9 mouse cellular contexts compared by ENCODE assay signal in genomic region chr10:81229735-81230437, GRCm38 (mm10). TPM values are rescaled to one million over a fixed set of nuclear protein-coding genes. Genes with fewer than 3 reads are reported as not detected.
DNase-seq lines count a peak whose midpoint lies in the region; ATAC-seq and TF ChIP-seq lines count a peak whose summit lies in the region.
"Had no signal": no experiment of that assay in that cellular context is flagged by ENCODE, and none has a peak within 500 bp of the region (broad histone marks: within the 10 kb centered on the region; RNA-seq: fewer than 3 reads in every experiment).

No protein-coding gene starts in this region.

- 9% methylated on average over 20 of the region's 20 CpGs for WGBS in heart, embryonic 12.5 days
- WGBS in midbrain, embryonic 11.5 days: 11% methylated on average over 20 of the region's 20 CpGs

- no peak for DNase-seq in heart, postnatal 4 days
- DNase-seq in midbrain, embryonic 11.5 days (ENCODE audit: low spot score, missing footprints): peak; percentile 88
- no peak for DNase-seq in gastrocnemius, adult 2 months
- no peak for DNase-seq in gastrocnemius, adult 18-20 months (ENCODE audit: low spot score)
- no peak for DNase-seq in heart, postnatal 25 days (ENCODE audit: low spot score)

- no peak for ATAC-seq in heart, embryonic 12.5 days (ENCODE audit: insufficient number of reproducible peaks, low FRiP score)
- ATAC-seq in midbrain, embryonic 11.5 days (ENCODE audit: low FRiP score): 0 out of 2 replicates have a peak, but pooled peaks have one; percentile 20

- intact Hi-C loops in gastrocnemius, adult 2 months (cut with DNase I): no loop called here
- intact Hi-C loops in heart, postnatal 25 days (cut with DNase I): no loop called here

- H3K9ac ChIP-seq in heart, embryonic 12.5 days: no peak overlapping the region
- peak overlapping the region; percentile 76 for H3K9ac ChIP-seq in midbrain, embryonic 11.5 days (ENCODE audit: low read length)

- H3K27me3 ChIP-seq in heart, embryonic 12.5 days (replicated peaks): peaks cover 37% of the 10 kb centered on the region
- peaks cover 5% of the 10 kb centered on the region; the same call in 1 of the 2 replicates for H3K27me3 ChIP-seq in E14TG2a.4 (ENCODE audit: insufficient read depth, low read length)
- no peaks in the 10 kb centered on the region; the same call in 1 of the 2 replicates for H3K27me3 ChIP-seq in midbrain, embryonic 11.5 days (ENCODE audit: control insufficient read depth, insufficient read depth, low read length)

- no peak overlapping the region for H3K27ac ChIP-seq in heart, embryonic 12.5 days (ENCODE audit: poor library complexity, severe bottlenecking)
- no peak overlapping the region for H3K27ac ChIP-seq in embryonic fibroblast, embryonic 13.5 days (ENCODE audit: insufficient read depth, low read length)
- no peak overlapping the region for H3K27ac ChIP-seq in midbrain, embryonic 11.5 days (ENCODE audit: low read depth, low read length)
- no peak overlapping the region for H3K27ac ChIP-seq in gastrocnemius, adult 2 months

- no peak for TF ChIP-seq CTCF in E14TG2a.4 (conservative IDR thresholded peaks at IDR 0.05; ENCODE audit: low read length)
- no peak for TF ChIP-seq CTCF in embryonic fibroblast, embryonic 13.5 days (IDR thresholded peaks at IDR 0.05; ENCODE audit: borderline replicate concordance, insufficient read depth, low read length)
- no peak for TF ChIP-seq CTCF in gastrocnemius, adult 2 months (IDR thresholded peaks at IDR 0.05)

- H3K9me3 ChIP-seq in heart, embryonic 12.5 days (replicated peaks): no peaks in the 10 kb centered on the region
- no peaks in the 10 kb centered on the region for H3K9me3 ChIP-seq in E14TG2a.4 (ENCODE audit: low read length)
- no peaks in the 10 kb centered on the region for H3K9me3 ChIP-seq in midbrain, embryonic 11.5 days (ENCODE audit: control insufficient read depth, low read length)
- H3K9me3 ChIP-seq: G1E had no signal

- H3K4me1 ChIP-seq in heart, embryonic 12.5 days (replicated peaks): peaks cover 22% of the 10 kb centered on the region
- H3K4me1 ChIP-seq in E14TG2a.4 (replicated peaks; ENCODE audit: low read depth, low read length): peaks cover 63% of the 10 kb centered on the region
- no peaks in the 10 kb centered on the region for H3K4me1 ChIP-seq in embryonic fibroblast, embryonic 13.5 days (ENCODE audit: control insufficient read depth, insufficient read depth, low read length)
- peaks cover 12% of the 10 kb centered on the region for H3K4me1 ChIP-seq in midbrain, embryonic 11.5 days (ENCODE audit: control insufficient read depth, insufficient read depth, low read length)

- TF ChIP-seq POLR2A in embryonic fibroblast, embryonic 13.5 days (IDR thresholded peaks at IDR 0.05; ENCODE audit: low read depth, low read length): no peak

- peak overlapping the region; percentile 15 for H3K4me3 ChIP-seq in heart, embryonic 12.5 days
- peak overlapping the region; percentile 60 for H3K4me3 ChIP-seq in E14TG2a.4 (replicated peaks; ENCODE audit: low read length)
- 0 out of 2 replicates have a peak overlapping the region, but pooled peaks have one; percentile 10 for H3K4me3 ChIP-seq in embryonic fibroblast, embryonic 13.5 days (ENCODE audit: insufficient read depth, low read length)
- peak overlapping the region; percentile 51 for H3K4me3 ChIP-seq in midbrain, embryonic 11.5 days (ENCODE audit: low read depth, low read length)
- H3K4me3 ChIP-seq in gastrocnemius, adult 2 months: no peak overlapping the region

- peak overlapping the region; percentile 58 for H3K4me2 ChIP-seq in heart, embryonic 12.5 days
- H3K4me2 ChIP-seq in midbrain, embryonic 11.5 days: peak overlapping the region; percentile 73

- H3K36me3 ChIP-seq in heart, embryonic 12.5 days: no peaks in the 10 kb centered on the region
- H3K36me3 ChIP-seq in E14TG2a.4 (ENCODE audit: insufficient read depth, low read length): no peaks in the 10 kb centered on the region
- no peaks in the 10 kb centered on the region for H3K36me3 ChIP-seq in midbrain, embryonic 11.5 days (ENCODE audit: control insufficient read depth, insufficient read depth, low read length)

RNA-seq across cellular contexts. Expression of gene Atcay, which starts 0.7 kb away (rescaled TPM):
- polyA plus RNA-seq in heart, embryonic 12.5 days (2016; fragmentation: Nextera tagmentation; extraction: Ambion mirVana): 0.46 and 0.72 TPM in 2 replicates
- under 1 TPM; 0.23 to 0.24 TPM for total RNA-seq in heart, postnatal 4 days (2021)
- polyA plus RNA-seq in embryonic fibroblast, embryonic 13.5 days (2011; ENCODE audit: insufficient read length, low read depth, missing spikeins): 0.47 and 0.67 TPM in 2 replicates
- polyA plus RNA-seq in midbrain, embryonic 11.5 days (2014; fragmentation: Nextera tagmentation; extraction: Ambion mirVana): 21.2 and 22.2 TPM in 2 replicates
- total RNA-seq in gastrocnemius, adult 2 months (2021): not detected
- not detected for total RNA-seq in gastrocnemius, adult 18-20 months (2021)
- total RNA-seq in heart, postnatal 25 days (2021): under 1 TPM; 0.05 to 0.06 TPM
- polyA plus RNA-seq: G1E had no signal

RNA-seq across cellular contexts. Expression of gene Zfr2, which starts 3.1 kb away (rescaled TPM):
- 6.1 and 7.2 TPM in 2 replicates for polyA plus RNA-seq in heart, embryonic 12.5 days (2016; fragmentation: Nextera tagmentation; extraction: Ambion mirVana)
- total RNA-seq in heart, postnatal 4 days (2021): 1 to 10 TPM; 4.2 to 5.5 TPM
- polyA plus RNA-seq in embryonic fibroblast, embryonic 13.5 days (2011; ENCODE audit: insufficient read length, low read depth, missing spikeins): 3.1 and 4.1 TPM in 2 replicates
- 3.0 and 3.8 TPM in 2 replicates for polyA plus RNA-seq in midbrain, embryonic 11.5 days (2014; fragmentation: Nextera tagmentation; extraction: Ambion mirVana)
- 1 to 10 TPM; 1.8 to 2.7 TPM for total RNA-seq in gastrocnemius, adult 2 months (2021)
- 1 to 10 TPM; 1.9 to 2.7 TPM for total RNA-seq in gastrocnemius, adult 18-20 months (2021)
- total RNA-seq in heart, postnatal 25 days (2021): 1 to 10 TPM; 2.2 to 2.8 TPM

RNA-seq across cellular contexts. Expression of gene Matk, which starts 22.8 kb away (rescaled TPM):
- polyA plus RNA-seq in heart, embryonic 12.5 days (2016; fragmentation: Nextera tagmentation; extraction: Ambion mirVana): 2.0 and 2.2 TPM in 2 replicates
- under 1 TPM; 0.21 to 0.56 TPM for total RNA-seq in heart, postnatal 4 days (2021)
- polyA plus RNA-seq in embryonic fibroblast, embryonic 13.5 days (2011; ENCODE audit: insufficient read length, low read depth, missing spikeins): 0.90 and 1.2 TPM in 2 replicates
- polyA plus RNA-seq in midbrain, embryonic 11.5 days (2014; fragmentation: Nextera tagmentation; extraction: Ambion mirVana): 2.5 and 2.7 TPM in 2 replicates
- under 1 TPM; 0.15 to 0.31 TPM for total RNA-seq in gastrocnemius, adult 2 months (2021)
- total RNA-seq in gastrocnemius, adult 18-20 months (2021): not detected
- total RNA-seq in heart, postnatal 25 days (2021): under 1 TPM; 0.42 to 0.61 TPM
- polyA plus RNA-seq: G1E had no signal

RNA-seq across cellular contexts. Expression of gene Nmrk2, which starts 28.0 kb away (rescaled TPM):
- 3.9 and 4.9 TPM in 2 replicates for polyA plus RNA-seq in heart, embryonic 12.5 days (2016; fragmentation: Nextera tagmentation; extraction: Ambion mirVana)
- 10 to 100 TPM; 44.1 to 74.9 TPM for total RNA-seq in heart, postnatal 4 days (2021)
- polyA plus RNA-seq in embryonic fibroblast, embryonic 13.5 days (2011; ENCODE audit: insufficient read length, low read depth, missing spikeins): not detected in 2 replicates
- polyA plus RNA-seq in midbrain, embryonic 11.5 days (2014; fragmentation: Nextera tagmentation; extraction: Ambion mirVana): not detected in 2 replicates
- 10 to 100 TPM; 59.7 to 72.8 TPM for total RNA-seq in gastrocnemius, adult 2 months (2021)
- 100 to 1,000 TPM in 1 of 2 experiments, 10 to 100 TPM in 1; 59.9 to 118 TPM for total RNA-seq in gastrocnemius, adult 18-20 months (2021)
- total RNA-seq in heart, postnatal 25 days (2021): 10 to 100 TPM in 1 of 2 experiments, 1 to 10 TPM in 1; 6.9 to 13.4 TPM
- total RNA-seq: G1E had no signal
- polyA plus RNA-seq: G1E had no signal

RNA-seq across cellular contexts. Expression of gene Mrpl54, which starts 36.8 kb away (rescaled TPM):
- polyA plus RNA-seq in heart, embryonic 12.5 days (2016; fragmentation: Nextera tagmentation; extraction: Ambion mirVana): 243 and 253 TPM in 2 replicates
- total RNA-seq in heart, postnatal 4 days (2021): 100 to 1,000 TPM; 118 to 125 TPM
- polyA plus RNA-seq in embryonic fibroblast, embryonic 13.5 days (2011; ENCODE audit: insufficient read length, low read depth, missing spikeins): 52.9 and 53.7 TPM in 2 replicates
- polyA plus RNA-seq in midbrain, embryonic 11.5 days (2014; fragmentation: Nextera tagmentation; extraction: Ambion mirVana): 198 and 205 TPM in 2 replicates
- 100 to 1,000 TPM; 103 to 112 TPM for total RNA-seq in gastrocnemius, adult 2 months (2021)
- total RNA-seq in gastrocnemius, adult 18-20 months (2021): 100 to 1,000 TPM; 106 to 116 TPM
- 10 to 100 TPM; 93.8 to 96.6 TPM for total RNA-seq in heart, postnatal 25 days (2021)
